Mouse (Mus musculus) layer of hippocampus, postnatal 36 days (tissue): ENCODE data around the gene Fam222b. TPM values are rescaled to one million over a fixed set of nuclear protein-coding genes. Genes with fewer than 3 reads are reported as not detected.
A peak's percentile ranks its signal among the peaks of the same experiment; 100 is the strongest.
"Not testable (repeated sequence)": the region's sequence is repeated elsewhere in the genome, so short reads cannot be mapped to it uniquely, and the experiment has no call there.

Source experiments
- DNase-seq, 2 experiments: peaks; one replicate each; pipeline ENCODE4 v3.0.0; 2022
- total RNA-seq, 2 experiments: library from RNA; stranded (reverse); gene quantifications; 2 replicates each; pipeline ENCODE4 v1.2.3; 2021

The Fam222b gene
- 10 to 100 TPM; 29.5 to 33.0 TPM for total RNA-seq

GRCm38 (mm10) chr11:78094504-78095143, at the start of gene Fam222b:
Fam222b (plus strand) TSS chr11:78094660.
- peak; percentile 90 to 93 for DNase-seq

GRCm38 (mm10) chr11:78044758-78045251, 49.7 kb upstream of the Fam222b start:
- DNase-seq = peak in 1 of 2 experiments; percentile 49

GRCm38 (mm10) chr11:78048637-78049036, 45.8 kb upstream of the Fam222b start:
- not testable (repeated sequence) for DNase-seq

- DNase-seq = no peak
Observed at GRCm38 (mm10) chr11:78053078-78053477, 41.4 kb upstream of the Fam222b start.

GRCm38 (mm10) chr11:78056946-78057345, 37.5 kb upstream of the Fam222b start:
- no peak for DNase-seq

GRCm38 (mm10) chr11:78059833-78060757, 34.4 kb upstream of the Fam222b start:
- peak; percentile 57 to 59 for DNase-seq

- DNase-seq = no peak
Observed at GRCm38 (mm10) chr11:78062563-78062962, 31.9 kb upstream of the Fam222b start.

GRCm38 (mm10) chr11:78065906-78066305, 28.6 kb upstream of the Fam222b start:
- DNase-seq = no peak

GRCm38 (mm10) chr11:78066641-78067040, 27.8 kb upstream of the Fam222b start:
- no peak for DNase-seq

GRCm38 (mm10) chr11:78067566-78067965, 26.9 kb upstream of the Fam222b start:
- no peak for DNase-seq

- no peak for DNase-seq
Observed at GRCm38 (mm10) chr11:78069130-78069529, 25.3 kb upstream of the Fam222b start.

GRCm38 (mm10) chr11:78069646-78070045, 24.8 kb upstream of the Fam222b start:
- no peak for DNase-seq

- no peak for DNase-seq
Observed at GRCm38 (mm10) chr11:78071938-78072337, 22.5 kb upstream of the Fam222b start.

- DNase-seq = no peak
Observed at GRCm38 (mm10) chr11:78072425-78073130, 21.9 kb upstream of the Fam222b start.

GRCm38 (mm10) chr11:78073577-78074276, 20.7 kb upstream of the Fam222b start:
- no peak for DNase-seq

GRCm38 (mm10) chr11:78074277-78074652, 20.2 kb upstream of the Fam222b start:
- DNase-seq = no peak

GRCm38 (mm10) chr11:78074666-78075065, 19.8 kb upstream of the Fam222b start:
- DNase-seq = no peak

- peak; percentile 85 to 88 for DNase-seq
Observed at GRCm38 (mm10) chr11:78079961-78080921, 14.2 kb upstream of the Fam222b start, which contains the start of gene Eral1. Eral1 (minus strand) TSS chr11:78080383.

GRCm38 (mm10) chr11:78083595-78083994, 10.9 kb upstream of the Fam222b start:
- DNase-seq = no peak

- no peak for DNase-seq
Observed at GRCm38 (mm10) chr11:78086925-78087479, 7.5 kb upstream of the Fam222b start.
